Mouse (Mus musculus): ENCODE measurements around the gene B4galt5.

B4galt5 gene

DNA sequence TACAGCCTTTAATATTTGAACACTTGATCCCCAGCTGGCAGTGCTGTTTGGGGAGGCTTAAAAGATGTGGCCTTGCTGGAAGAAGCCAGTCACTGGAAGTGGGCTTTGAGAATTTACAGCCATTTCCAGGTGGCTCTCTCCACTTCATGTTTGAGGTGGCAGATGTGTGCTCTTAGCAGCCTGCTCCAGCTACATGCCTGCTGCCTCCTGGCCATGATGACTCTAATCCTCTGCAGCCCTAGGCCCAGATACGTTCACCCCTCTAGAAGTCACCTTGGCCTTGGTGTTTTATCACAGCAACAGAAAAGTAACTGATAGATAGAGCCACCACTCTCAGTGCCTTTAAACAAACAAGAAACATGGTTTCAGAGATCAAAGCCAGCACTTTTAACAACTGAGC lies 46.3 kb downstream of the B4galt5 start:
- DNase-seq = peak in 1 of 2 experiments; percentile 1

DNA sequence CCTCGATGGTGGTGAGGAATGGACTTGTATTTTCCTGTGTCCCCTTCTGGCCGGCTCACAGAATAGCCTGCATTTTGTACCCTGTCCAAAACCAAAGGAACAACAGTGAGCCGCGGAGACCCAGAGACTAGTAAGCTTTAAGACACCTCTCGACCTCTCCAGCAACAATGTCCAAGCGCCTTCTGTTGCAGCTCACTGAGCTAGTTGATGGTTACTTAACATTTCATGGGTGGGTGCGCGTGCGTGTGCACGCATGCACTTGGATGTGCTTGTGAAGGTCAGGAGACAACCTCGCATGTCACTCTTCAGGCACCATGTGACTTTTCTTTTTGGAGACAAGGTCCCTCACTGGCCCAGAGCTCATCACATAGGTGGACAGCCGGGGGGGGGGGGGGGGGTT lies 47.0 kb downstream of the B4galt5 start:
- peak in 1 of 2 experiments; percentile 3 for DNase-seq

DNA sequence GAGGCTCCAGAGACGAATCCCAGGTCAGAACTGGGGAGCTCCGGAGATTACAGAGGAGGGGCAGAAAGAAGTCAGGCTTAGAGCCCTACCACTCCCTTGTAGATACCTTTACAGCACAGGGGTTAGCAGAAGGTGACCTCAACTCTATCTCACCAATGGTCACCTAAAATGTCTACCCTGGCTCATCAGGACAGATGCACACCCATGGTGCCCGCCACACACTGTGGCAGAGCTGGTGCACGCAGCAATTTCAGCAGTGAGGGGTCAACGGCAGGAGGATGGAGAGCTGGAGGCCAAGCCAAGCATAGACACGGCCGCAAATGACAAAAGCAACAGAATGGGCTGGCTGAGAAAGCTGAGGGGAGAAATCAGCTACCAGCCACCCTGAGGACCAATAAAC lies 47.4 kb downstream of the B4galt5 start:
- peak in 1 of 2 experiments; percentile 3 for DNase-seq

DNA sequence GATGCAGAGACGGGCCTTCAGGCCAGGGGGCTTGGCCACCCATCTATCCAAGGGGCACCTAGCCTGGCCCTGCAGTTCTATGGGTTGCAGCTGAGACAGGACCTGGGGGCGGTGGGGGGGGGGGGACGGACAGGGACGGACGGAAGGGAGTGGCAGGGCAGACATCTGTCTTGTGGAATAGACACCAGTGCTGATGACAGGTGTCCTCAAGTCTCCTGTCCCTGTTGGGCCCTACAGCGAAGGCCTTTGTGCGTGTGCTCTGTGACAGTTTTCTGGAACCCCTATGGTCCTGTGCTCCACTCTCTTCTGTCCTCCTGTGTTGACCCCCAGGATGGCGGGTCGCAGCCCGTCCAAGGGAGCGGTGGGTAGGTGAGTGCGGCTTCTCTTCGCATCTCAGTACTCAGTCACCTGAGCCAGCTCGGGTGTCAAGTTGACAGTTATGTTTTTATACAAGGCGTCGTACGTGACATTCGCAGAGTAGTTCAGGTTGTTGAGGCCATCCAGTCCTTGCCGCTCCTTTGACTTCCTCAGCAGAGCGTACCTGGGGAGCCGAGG lies 48.0 kb downstream of the B4galt5 start:
- peak in 1 of 2 experiments; percentile 8 for DNase-seq

DNA sequence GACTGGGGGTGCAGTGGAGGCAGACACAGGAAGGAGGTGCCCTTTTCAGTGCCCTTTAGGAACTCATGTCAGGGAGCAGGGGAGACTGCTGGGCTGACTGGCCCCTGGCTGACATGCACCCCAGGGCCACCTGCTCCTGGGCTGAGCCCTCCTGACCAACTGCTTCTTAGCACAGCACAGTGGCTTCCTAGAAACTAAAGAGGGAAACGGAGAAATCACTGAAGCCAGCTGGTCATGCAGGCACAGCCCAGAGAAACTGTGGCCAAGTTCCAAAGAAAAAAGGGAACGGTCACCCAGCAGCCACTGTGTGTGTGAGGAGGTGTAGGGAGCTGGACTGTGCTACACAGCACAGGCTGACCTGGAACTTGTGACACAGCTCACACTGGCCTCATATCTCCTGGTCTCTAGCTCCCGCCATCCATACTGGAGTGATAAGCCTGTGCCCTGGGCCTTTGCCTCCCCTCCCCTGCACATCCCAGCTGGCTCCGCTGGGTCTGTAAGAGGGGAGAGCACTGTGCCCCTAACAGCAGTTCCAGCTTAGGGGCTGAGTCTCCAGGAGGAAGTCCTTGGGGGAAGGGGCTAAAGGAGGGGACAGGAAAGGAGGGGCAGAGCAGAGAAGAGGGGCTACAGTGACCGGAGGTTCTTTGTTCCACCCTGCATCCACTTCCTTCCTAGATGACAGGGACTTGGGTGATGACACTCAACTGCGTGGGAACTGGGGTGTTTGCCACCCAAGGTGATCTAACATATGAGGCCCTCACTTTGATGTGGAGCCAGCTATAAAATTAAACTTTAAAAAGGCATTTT lies 48.9 kb downstream of the B4galt5 start:
- peak; percentile 72 to 83 for DNase-seq

DNA sequence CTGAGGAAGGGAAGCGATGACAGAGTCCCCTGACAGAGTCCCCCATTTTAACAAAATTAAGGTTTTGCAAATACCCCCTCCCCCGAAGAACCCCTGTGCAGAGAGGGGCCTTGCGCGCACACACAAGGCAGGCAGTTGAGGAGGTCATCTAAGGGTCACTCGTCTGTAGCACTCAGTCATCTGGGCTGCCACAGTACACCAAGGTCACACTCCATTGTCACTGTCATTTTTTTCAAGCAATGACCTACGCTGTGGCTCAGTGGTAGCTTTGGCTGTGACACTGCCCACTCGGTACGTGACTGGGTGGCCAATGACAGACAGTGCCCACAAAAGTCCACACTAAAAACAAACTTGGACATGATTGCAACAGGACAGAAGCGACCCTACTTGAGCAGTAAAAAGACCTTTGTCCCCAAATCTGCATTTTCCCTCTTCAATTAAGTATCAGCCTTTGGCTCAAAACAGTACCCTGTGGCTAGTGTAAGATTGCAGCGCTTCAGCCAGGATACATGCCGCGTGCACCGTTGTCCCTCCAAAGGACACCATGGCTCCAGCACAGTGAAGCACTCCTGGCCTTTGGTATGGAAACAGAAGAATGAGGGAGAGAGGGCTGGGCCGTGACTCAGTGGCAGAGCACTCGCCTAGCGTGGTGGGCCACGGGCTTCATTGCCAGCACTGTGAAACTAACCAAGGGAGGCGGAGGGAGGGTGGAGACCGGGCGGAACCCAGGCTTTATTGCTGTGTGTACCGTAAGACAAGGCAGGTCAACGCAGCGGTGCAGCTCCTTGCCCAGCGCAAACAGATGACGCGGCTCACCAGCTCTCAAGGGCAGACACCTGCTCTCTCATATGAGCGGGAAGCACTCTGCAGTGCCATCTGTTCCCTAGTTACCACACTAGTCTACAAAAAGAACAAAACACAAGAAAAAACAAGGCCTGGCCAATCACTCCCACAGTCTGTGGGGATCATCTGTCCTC lies 50.0 kb downstream of the B4galt5 start:
- peak; percentile 77 to 80 for DNase-seq

DNA sequence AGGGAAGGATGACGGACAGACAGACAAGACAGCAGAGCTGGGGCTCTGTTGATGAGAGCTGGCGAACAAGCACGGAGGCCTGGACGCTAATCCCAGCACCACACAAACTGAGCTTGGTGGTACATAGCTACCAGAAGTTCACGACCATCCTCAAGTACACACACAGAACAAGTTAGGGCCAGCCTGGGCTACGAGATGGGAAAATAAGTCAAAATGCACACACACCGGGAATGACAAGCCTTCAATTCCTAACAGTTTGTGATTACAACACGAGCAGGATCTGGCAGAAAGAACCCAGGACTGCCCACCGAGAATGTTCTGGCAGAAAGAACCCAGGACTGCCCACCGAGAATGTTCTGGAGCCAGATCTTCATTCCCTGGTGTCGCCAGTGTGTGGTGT lies 51.0 kb downstream of the B4galt5 start:
- DNase-seq = peak; percentile 19 to 26

DNA sequence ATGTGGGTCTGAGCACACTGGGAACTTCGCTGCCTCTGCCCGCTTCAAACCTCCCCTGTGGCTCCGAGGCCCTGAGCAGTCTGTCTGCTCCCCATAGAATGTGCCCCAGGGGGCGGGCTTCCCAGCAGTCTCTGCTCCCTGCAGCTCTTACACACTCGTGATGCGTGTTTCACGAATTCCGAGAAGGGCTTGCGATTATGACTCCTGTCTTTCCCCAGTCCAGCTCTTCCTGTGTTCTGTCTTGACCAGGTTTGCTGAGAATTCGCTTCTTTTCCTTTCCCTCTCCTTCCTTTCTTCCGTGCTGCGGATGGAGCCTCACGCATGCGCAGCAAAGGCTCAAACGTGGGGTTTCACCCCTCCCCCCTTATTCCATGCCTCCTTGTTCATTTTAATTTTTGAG lies 54.1 kb downstream of the B4galt5 start:
- DNase-seq = peak; percentile 16 to 19

DNA sequence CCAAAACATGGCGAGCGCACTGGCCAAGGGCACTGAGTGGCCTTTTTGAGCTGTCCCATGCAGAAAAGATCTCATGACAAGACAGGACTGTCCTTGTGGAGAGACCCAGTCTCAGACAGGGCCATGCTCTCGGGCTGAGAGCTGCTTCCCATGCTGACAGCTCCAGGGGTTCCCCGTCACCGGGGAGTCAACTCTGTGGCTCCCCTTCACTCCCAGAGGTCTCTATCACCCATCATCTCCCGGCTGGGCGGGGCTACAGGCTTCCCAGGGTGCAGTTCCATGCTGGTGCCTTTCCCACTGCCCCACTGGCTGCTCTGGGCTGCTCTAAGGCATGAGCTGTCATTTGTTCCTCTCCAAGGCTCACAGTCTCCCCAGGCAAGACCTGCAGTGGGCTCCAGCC lies 54.8 kb downstream of the B4galt5 start:
- peak; percentile 6 to 16 for DNase-seq

DNA sequence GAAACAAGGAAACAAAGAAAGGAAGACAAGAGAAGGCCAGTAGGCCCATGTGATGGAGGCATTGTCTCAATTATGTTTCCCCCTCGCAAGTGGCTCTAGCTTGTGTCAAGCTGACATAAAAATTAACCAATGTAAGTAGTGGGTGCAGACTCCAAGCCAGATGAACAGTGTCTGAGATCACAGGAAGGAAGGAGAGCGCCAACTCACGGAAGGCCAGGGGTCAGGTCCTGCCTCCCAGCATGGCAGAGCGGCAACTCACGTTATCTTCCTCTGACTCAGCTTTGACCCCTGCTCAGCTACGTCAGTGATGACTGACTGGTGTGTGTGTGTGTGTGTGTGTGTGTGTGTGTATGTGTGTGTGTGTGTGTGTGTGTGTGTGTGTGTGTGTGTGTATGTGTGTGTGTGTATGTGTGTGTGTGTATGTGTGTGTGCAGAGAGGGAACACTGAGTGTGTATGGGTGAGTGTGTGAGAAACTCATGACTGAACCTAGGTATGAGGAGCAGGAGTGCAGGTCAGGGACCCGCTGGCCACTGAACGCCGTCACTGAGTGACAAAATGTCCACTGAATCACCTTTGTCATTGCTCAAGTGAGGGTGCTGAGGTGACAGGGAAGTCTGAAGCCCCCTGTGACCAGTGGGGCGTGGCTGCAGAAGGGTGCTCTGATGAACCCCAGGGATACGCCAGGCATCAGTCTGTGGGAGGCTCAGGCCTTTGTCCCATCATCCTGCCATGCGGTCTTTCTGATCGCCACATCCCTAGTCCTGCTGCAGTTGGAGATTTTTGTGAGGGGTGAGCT lies 55.5 kb downstream of the B4galt5 start:
- DNase-seq = peak; percentile 2 to 6

DNA sequence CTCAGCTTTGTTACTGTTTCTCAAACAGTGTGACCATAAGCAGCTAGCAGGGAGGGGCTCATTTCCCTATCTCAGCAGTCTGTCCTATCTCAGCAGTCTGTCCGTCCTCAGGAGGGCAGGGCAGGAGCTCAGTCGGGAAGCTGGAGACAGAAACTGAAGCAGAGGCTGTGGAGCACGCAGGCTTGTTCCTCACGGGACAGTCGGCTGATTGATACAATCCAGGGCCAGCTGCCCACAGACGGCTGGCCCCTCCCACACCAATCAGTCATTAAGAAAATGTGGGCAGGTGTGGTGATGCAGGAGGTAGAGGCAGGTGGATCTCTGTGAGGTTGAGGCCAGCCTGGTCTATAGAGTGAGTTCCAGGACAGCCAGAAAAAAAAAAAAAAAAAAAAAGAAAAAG lies 56.1 kb downstream of the B4galt5 start:
- DNase-seq = peak in 1 of 2 experiments; percentile 6

DNA sequence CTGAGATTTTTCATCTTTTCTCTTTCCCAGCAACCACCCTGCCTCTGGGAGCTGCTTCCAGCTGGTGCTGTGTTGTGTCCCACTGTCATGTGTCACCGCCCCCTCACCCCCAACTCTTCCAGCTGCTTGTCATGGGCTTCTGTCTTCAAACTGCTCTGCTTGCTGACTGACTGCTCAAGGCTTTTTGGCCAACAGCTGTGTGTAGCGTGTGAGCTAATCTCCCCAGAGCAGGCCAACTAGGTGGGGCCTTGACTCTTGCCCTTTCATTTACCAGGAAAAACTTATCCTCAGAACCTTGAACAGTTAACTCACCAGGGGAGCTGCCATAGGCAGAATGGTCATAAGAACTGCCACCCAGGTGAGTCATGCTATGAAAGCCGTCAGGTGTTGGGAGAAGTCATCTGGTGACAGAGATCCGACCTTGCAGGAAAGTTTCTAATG lies 56.8 kb downstream of the B4galt5 start:
- DNase-seq = peak in 1 of 2 experiments; percentile 5

DNA sequence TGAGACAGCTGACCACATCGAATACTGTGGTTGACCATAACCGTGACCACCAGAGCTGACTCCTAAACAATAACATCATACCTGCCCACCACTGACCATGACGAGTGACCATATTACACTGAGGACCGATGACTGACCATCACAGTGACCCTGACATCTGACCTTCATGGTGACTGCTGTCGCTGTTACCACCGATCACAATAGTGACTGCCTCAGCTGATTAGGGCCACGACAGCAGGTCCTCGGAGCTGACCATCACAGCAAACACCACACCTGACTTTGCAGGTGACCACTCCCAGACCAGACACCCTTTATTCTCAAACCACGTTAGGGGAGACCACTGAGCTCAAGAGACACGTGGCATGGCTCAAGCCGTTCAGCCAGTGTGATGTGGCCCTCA lies 57.3 kb downstream of the B4galt5 start:
- no peak for DNase-seq

DNA sequence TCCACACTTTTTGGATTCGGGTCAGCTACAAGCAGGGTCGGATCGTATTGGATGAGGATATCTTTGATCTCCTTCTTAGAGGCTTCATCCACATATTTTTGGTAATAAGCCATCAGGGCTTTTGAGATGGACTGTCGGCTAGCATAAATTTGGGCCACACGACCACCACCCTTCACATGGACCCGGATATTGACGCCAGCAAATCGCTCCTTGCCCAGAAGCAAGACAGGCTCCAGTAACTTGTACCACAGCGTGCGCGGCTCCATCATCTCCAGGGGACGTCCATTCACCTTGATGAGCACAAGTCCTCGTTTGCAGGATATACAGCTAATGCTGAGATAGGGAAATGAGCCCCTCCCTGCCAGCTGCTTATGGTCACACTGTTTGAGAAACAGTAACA lies 67.5 kb downstream of the B4galt5 start:
- peak in 1 of 2 experiments; percentile 4 for DNase-seq

DNA sequence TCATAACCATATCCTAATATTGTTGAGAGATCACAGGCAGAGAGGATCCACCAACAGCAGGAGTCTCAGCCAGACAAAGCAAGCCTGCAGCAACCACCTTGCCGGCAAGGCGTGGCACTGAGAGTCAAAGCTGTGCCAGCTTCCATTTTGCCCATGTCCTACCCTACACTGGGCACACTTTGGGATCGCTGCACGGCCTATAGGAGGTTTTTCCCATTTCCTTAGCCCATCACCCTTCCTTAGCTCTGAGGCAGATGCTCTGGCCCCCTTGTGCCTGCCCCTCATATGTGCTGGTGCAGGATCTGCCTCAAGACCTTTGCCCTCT lies 68.0 kb downstream of the B4galt5 start:
- DNase-seq = no peak

DNA sequence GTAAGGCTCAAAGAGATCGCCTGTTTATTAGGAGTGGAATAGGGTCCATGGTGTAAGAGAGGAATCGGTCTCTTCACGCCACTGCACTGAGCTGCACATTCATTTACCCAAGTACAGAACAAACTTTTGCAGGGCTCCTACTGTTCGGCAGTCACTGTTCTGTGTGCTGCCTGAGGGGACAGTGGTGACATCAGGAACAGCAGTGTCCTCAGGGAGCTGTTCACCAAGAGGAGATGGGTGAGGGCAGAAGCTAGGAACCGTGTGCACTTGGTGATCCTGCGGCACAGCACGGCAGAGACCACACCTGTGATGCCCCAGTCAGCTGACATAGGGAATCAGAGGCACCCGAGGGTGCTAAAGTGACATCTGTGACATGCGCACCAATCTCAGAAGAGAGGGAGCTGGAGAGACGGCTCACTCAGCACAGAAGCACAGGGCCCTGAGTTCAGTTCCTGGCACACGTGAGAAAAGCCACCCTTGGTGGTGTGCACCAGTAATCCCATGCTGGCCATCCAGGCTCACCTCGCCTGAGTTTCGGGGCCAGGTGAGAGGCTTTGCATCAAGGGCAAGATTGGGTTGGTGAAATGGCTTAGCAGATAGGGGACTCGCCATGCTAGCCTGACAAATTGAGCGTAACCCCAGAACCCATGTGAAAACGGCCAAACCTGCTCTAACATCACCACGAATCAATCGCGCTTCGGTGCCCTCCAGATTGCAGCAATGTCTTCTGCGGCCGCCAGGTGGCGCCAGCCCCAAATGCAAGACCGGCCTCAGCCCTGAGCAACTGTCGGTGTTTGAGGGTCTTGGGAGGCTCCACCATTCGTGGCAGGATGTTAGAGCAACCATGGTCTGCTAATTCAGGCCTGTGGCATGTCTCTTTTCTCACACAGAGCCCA lies 68.6 kb downstream of the B4galt5 start:
- DNase-seq = peak; percentile 92 to 93

DNA sequence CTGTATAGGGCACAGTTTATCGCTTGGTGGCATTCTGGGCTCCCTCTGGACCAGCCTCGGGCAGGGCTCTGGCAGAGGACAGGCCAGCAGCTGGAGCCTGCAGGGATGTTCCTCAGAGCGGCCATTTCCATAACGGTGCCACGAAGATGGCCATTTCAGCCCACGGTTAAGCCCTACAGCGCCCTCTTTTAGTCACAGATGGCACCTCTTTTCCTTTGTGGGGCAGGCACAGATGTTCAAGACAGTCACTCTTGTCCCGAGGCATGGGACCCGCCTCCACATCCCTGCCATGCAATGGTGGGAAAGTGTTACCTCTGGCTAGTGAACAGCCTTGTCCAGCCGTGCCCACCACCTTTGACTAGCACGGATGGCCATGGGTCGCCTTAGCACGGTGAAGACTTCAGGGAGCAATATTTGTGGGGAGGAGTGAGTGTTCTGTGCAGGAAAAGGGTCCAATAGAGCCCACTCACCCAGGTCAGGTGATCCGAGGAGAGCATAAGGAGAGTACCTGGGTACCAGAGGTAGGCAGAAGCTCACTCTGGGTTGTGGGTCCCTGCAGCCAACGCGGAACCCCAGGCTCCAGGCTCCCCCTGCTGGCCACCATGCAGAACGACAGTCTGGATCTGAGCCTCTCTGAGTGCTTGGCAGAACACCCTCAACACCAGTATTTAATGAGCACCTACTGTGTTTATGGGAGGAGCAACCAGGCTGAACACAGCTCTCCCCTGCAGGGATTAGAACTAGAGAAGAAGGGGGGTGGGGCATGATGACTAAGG lies 70.0 kb downstream of the B4galt5 start:
- DNase-seq = peak; percentile 84 to 90

DNA sequence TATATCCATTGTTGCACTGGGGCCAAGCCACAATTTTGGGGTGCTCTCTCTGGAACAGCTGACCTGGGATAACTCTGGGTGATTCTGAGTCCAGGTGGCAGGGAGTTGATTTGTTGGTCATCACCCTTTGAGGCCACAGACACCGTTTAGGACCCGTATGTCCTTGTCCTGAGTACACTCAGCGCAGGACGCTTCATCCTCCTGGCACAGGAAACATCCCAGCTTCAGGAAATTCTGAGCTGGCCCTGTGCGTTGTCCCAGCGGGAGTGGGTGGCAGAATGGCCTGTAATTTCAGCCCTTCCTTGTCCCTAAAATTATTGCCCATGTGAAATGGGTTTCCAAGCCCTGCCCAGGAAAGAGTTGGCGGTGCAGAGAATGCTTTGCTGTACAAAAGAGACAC lies 71.0 kb downstream of the B4galt5 start:
- DNase-seq = peak in 1 of 2 experiments; percentile 13

DNA sequence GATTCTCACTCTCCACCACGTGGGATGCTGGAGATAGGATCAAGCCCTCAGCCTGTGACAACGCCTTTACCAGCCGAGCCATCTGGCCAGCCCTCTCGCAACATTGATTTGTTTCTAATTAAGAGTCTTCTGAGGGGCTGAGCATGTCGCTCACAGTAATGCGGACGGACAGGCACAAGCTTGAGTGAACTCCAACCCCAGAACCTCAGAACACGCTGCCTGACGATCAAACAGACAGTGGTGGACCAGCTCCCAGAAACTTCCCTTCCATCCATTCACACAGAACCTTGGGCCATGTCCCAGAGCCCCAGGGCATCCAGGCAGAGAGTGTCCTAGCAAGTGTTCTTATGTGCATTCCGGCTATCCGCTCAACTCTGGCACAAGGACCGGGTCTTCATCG lies 72.0 kb downstream of the B4galt5 start:
- DNase-seq = peak; percentile 73 to 82

DNA sequence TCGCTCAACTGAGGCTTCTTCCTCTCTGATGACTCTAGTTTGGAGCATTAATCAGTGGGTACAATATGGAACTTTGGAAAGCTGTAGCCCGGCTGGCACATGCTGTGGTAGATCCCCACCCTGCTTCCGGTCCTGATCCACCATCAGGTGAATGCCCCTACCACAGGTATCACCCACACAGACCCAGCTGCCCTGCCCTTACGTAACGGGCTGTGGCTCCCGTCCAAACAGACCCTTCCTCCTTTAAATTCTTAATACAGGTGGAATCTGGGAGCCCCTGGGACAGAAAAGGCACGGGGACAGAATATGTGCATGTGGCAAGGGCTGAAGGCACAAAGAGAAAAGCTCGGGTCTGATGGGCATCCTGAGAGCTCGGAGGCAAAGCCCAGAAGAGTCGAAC lies 73.1 kb downstream of the B4galt5 start:
- peak in 1 of 2 experiments; percentile 12 for DNase-seq

All from cerebellum, postnatal 10 days (tissue).